Mouse (Mus musculus) lung, embryonic 14.5 days (tissue): ENCODE measurements at regions not wholly inside any gene's neighbourhood (a gene's known extent, or its start where the extent isn't known, plus 50 kb on each side); places are given as distances from the start of the nearest gene placed in this dataset.

Experiments used
- ATAC-seq: fragments of 200-750 bp; cut with Nextera tagmentation; 2 replicates; pipeline ENCODE4 v1.8.0; 2017; ENCODE audit warnings: mild to moderate bottlenecking, moderate TSS enrichment, moderate library complexity; ENCODE audit not compliant: insufficient read depth
- DNase-seq: peaks from one replicate; pipeline ENCODE4 v3.0.0-alpha.2; 2015
- H3K27ac ChIP-seq: fragments of 300-500 bp; sonication (generic); 2 replicates; pipeline ENCODE4 v1.5.1; 2014; ENCODE audit warnings: low read depth, mild to moderate bottlenecking, moderate library complexity
- H3K27me3 ChIP-seq: fragments of 300-500 bp; sonication (generic); 2 replicates; pipeline ENCODE4 v1.6.1; 2014; ENCODE audit warnings: low read length, control low read depth; ENCODE audit not compliant: insufficient read depth
- H3K36me3 ChIP-seq: fragments of 300-500 bp; sonication (generic); 2 replicates; pipeline ENCODE4 v1.6.1; 2014; ENCODE audit warnings: control low read depth; ENCODE audit not compliant: insufficient read depth
- H3K4me1 ChIP-seq: fragments of 300-500 bp; sonication (generic); 2 replicates; pipeline ENCODE4 v1.6.1; 2014; ENCODE audit warnings: antibody characterized with exemption, control low read depth; ENCODE audit not compliant: insufficient read depth
- H3K4me2 ChIP-seq: fragments of 300-500 bp; sonication (generic); 2 replicates; pipeline ENCODE4 v1.6.1; 2014; ENCODE audit warnings: mild to moderate bottlenecking
- H3K4me3 ChIP-seq: fragments of 300-500 bp; sonication (generic); 2 replicates; pipeline ENCODE4 v1.5.1; 2014; ENCODE audit warnings: low read depth, low read length
- H3K9ac ChIP-seq: fragments of 300-500 bp; sonication (generic); 2 replicates; pipeline ENCODE4 v1.6.1; 2014
- H3K9me3 ChIP-seq: fragments of 300-500 bp; sonication (generic); 2 replicates; pipeline ENCODE4 v1.6.1; 2016; ENCODE audit warnings: low read depth, low read length, control low read depth
- CTCF ChIP-seq: IDR thresholded peaks from 2 replicates; pipeline ENCODE4 v1.5.1; 2016; ENCODE audit warnings: antibody characterized with exemption, low read depth
- WGBS: fragments of 180-500 bp; shearing (Covaris S2); extraction: QIAGEN DNeasy Blood & Tissue Kit; methylation state at CpG from one replicate; pipeline ENCODE4 v1.1.7; 2014; 5-methylcytosine and 5-hydroxymethylcytosine counted together

DNA sequence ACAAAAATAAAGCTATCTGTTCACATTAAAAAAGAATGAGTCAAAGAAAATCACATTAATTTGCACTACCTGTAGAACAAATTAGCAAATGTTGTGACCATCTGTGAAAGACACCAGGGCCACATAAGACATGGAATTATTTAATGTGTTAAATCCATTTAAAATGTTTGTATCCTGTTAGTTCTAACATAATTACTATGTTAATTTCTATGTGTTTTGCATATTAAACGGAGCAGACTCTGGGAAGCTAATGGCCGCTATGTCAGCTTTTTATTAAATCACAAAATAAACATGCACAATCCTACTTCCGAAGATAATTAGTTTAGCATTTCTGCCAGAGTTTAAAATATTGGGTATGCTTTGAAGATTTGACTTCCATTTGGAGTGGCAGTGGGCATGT lies 1194.8 kb downstream of the Cdh11 start:
- Histone ChIP-seq H3K4me1 (no peaks in the 10 kb centered on the region), H3K9ac (no peak overlapping the region), H3K27me3 (no peaks in the 10 kb centered on the region), H3K27ac (no peak overlapping the region), H3K4me2 (no peak overlapping the region), H3K4me3 (no peak overlapping the region), H3K9me3 (no peaks in the 10 kb centered on the region), H3K36me3 (no peaks in the 10 kb centered on the region)
- TF ChIP-seq CTCF: no peak
- DNase-seq (no peak), ATAC-seq (no peak)
- WGBS: 69% methylated on average over 3 of the region's 3 CpGs

DNA sequence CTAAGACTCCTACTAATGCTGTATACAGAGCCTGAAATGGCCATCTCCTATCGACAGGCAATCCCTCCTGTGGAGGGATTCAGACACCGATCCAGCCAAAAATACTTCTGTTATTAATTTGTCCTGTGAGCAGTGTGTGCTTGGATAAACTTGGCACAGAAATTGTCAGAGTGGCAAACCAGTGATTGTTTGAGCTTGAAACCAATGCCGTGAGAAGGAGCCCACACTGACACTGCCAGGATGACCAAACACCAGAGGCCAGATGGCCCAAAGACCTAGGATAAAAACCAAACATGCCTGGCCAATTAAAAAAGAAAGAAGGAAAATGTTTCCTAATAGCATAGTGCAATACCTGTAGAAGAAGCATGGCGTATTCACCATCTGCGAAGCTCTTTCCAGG lies 1221.0 kb downstream of the Cdh11 start:
- no peak overlapping the region for H3K4me3 ChIP-seq
- H3K27me3 ChIP-seq: no peaks in the 10 kb centered on the region
- no peak overlapping the region for H3K4me2 ChIP-seq
- TF ChIP-seq CTCF: no peak
- no peak overlapping the region for H3K9ac ChIP-seq
- 88% methylated on average over 5 of the region's 5 CpGs for WGBS
- DNase-seq (no peak), ATAC-seq (no peak)
- no peaks in the 10 kb centered on the region for H3K4me1 ChIP-seq
- H3K36me3 ChIP-seq: no peaks in the 10 kb centered on the region
- no peaks in the 10 kb centered on the region for H3K9me3 ChIP-seq
- no peak overlapping the region for H3K27ac ChIP-seq

DNA sequence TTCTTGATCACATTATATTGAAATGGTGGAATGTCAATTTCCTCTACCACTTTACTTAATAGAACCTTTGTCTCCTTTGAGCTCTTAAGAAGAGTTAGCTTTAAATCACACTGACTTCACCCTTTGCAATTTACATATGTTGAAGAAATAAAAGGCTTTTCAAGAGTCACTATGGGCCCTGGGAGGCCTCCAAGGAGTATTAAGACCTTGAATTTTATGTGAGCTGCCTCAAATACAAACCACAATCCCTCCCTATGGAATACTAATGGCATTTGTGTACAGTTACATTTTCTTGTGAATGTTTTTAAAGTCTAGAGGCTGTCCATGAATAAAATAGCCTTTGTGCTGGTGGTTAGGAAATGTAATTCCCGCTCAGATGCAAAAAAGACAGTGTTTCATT lies 1262.7 kb downstream of the Cdh11 start:
- H3K27ac ChIP-seq: no peak overlapping the region
- no peaks in the 10 kb centered on the region for H3K9me3 ChIP-seq
- H3K27me3 ChIP-seq: no peaks in the 10 kb centered on the region
- no peak for ATAC-seq
- H3K4me2 ChIP-seq: no peak overlapping the region
- no peak for TF ChIP-seq CTCF
- no peaks in the 10 kb centered on the region for H3K36me3 ChIP-seq
- no peak overlapping the region for H3K9ac ChIP-seq
- H3K4me3 ChIP-seq: no peak overlapping the region
- 84% methylated on average over 1 of the region's 1 CpGs for WGBS
- no peak for DNase-seq
- H3K4me1 ChIP-seq: no peaks in the 10 kb centered on the region

DNA sequence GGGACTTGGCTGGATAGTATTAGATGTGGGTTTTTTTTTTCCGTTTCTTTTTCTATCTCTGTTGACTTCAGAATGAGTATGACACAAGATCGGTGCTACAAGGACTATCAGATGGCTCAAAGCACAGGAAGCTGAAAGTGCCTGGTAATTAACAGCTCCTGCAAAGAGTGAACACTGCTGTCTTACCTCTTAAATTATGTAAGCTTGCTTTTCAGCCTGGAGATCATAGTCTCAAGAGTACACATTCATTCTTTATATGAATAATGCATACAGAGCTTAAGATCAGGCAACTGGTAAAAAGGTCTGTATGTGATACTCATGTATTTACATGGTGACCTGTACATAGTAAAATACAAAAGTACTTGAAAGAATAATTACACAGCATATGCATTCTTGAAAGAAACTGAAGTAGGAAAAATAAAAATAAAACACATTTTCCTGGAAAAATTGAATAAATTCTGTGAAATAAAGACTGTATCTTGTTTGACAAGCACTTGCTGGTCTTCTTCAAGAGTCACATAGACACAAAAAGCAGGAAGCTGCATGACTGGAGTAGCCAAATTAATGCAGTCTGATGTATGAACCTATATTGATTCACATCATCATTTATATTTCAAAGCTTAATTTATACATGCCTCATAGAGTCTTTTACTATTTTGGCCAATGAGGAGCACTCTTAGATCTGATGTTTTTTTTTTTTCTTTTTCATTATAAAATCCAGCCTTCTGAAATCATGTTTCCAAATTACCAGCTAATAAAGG lies 1306.7 kb downstream of the Cdh11 start:
- no peak for DNase-seq
- 80% methylated on average over 2 of the region's 2 CpGs for WGBS
- TF ChIP-seq CTCF: no peak
- H3K36me3 ChIP-seq: no peaks in the 10 kb centered on the region
- H3K9ac ChIP-seq: no peak overlapping the region
- ATAC-seq: no peak
- no peaks in the 10 kb centered on the region for H3K4me1 ChIP-seq
- no peaks in the 10 kb centered on the region for H3K9me3 ChIP-seq
- H3K27me3 ChIP-seq: no peaks in the 10 kb centered on the region
- H3K4me3 ChIP-seq: no peak overlapping the region
- no peak overlapping the region for H3K4me2 ChIP-seq
- H3K27ac ChIP-seq: no peak overlapping the region

DNA sequence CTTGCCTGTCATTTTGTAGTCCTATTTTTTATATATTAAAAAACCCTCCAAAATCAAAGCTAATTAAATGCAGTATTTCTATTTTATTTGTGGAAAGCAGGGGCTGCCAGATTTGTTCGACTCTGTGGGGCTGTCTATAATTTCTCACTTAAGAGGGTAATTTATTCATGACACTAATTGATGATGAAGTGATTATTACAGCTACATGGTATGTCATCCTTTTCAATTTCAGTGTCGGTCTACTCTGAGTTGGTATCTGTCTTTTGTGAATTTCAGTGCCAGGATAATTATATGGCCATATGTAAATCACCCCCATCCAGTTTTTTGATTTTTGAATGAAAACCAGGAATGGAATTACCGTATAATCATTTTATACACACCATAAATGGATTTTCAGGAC lies 1319.1 kb downstream of the Cdh11 start:
- H3K4me1 ChIP-seq: no peaks in the 10 kb centered on the region
- no peak for DNase-seq
- no peak for TF ChIP-seq CTCF
- 70% methylated on average over 3 of the region's 3 CpGs for WGBS
- H3K4me3 ChIP-seq: no peak overlapping the region
- no peaks in the 10 kb centered on the region for H3K27me3 ChIP-seq
- H3K9me3 ChIP-seq: no peaks in the 10 kb centered on the region
- no peaks in the 10 kb centered on the region for H3K36me3 ChIP-seq
- no peak overlapping the region for H3K27ac ChIP-seq
- no peak for ATAC-seq
- H3K9ac ChIP-seq: no peak overlapping the region
- H3K4me2 ChIP-seq: no peak overlapping the region

DNA sequence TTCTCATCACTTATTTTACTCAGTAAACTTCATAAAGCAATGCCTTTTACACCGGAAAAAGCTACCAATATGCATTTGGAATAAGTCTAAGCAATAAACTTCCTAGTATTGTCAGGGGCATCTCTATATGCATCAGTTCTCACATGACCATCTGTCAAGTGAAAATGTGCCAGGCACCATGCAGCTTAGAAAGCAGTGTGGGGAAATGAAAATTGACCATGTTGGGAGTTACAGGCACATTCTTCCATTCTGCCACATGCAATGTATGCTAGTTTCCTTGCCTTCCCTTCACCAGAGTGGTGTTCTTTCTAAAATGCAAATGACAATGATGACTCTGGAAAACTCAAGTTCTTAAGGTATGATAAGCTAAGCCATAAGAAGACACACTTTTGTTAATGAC lies 1322.9 kb downstream of the Cdh11 start:
- Histone ChIP-seq H3K27me3 (no peaks in the 10 kb centered on the region), H3K4me2 (no peak overlapping the region), H3K4me3 (no peak overlapping the region), H3K9ac (no peak overlapping the region), H3K9me3 (no peaks in the 10 kb centered on the region), H3K36me3 (no peaks in the 10 kb centered on the region), H3K27ac (no peak overlapping the region), H3K4me1 (no peaks in the 10 kb centered on the region)
- no peak for TF ChIP-seq CTCF
- DNase-seq (no peak), ATAC-seq (no peak)
- WGBS: 81% methylated on average over 1 of the region's 1 CpGs

DNA sequence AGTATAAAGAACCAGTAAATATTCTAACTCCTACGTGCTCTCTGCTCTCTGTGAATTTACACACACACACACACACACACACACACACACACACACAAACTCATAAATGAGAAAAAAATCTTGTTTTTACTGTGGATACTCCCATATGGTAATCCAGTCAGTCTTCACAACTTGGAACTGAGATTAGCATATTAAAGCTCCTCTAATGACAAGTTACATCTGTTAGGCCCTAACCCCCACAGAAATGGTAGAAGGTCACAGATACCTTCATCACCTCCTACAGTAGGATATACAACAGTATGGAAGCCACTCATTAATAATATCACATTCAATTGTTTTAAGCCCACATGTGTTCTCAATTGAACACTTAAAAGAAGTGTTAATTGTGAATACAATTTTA lies 1340.7 kb downstream of the Cdh11 start:
- TF ChIP-seq CTCF: no peak
- DNase-seq: no peak

More for the DNA sequence above, 1340.7 kb downstream of the Cdh11 start:
- H3K27ac ChIP-seq: no peak overlapping the region
- H3K9ac ChIP-seq: no peak overlapping the region
- ATAC-seq: no peak
- 74% methylated on average over 1 of the region's 1 CpGs for WGBS
- no peaks in the 10 kb centered on the region for H3K36me3 ChIP-seq
- H3K4me2 ChIP-seq: no peak overlapping the region
- H3K9me3 ChIP-seq: no peaks in the 10 kb centered on the region
- no peaks in the 10 kb centered on the region for H3K4me1 ChIP-seq
- H3K27me3 ChIP-seq: no peaks in the 10 kb centered on the region
- H3K4me3 ChIP-seq: no peak overlapping the region
